Mouse (Mus musculus) lung, embryonic 15.5 days (tissue): ENCODE measurements around the gene Twnk. TPM values are rescaled to one million over a fixed set of nuclear protein-coding genes. Genes with fewer than 3 reads are reported as not detected.

ENCODE experiments used
- ATAC-seq: fragments of 200-750 bp; cut with Nextera tagmentation; 2 replicates; pipeline ENCODE4 v1.8.0; 2017; ENCODE audit warnings: moderate number of reproducible peaks, borderline replicate concordance; ENCODE audit not compliant: low FRiP score, low TSS enrichment; ENCODE audit errors: extremely low read depth
- H3K27ac ChIP-seq: fragments of 300-500 bp; sonication (generic); 2 replicates; pipeline ENCODE4 v1.5.1; 2015; ENCODE audit warnings: moderate library complexity, mild to moderate bottlenecking, inconsistent platforms
- H3K27me3 ChIP-seq: fragments of 300-500 bp; sonication (generic); 2 replicates; pipeline ENCODE4 v1.6.1; 2015; ENCODE audit warnings: inconsistent platforms
- H3K36me3 ChIP-seq: fragments of 300-500 bp; sonication (generic); 2 replicates; pipeline ENCODE4 v1.6.1; 2015; ENCODE audit warnings: inconsistent platforms
- H3K4me1 ChIP-seq: fragments of 300-500 bp; sonication (generic); 2 replicates; pipeline ENCODE4 v1.6.1; 2015; ENCODE audit warnings: inconsistent platforms
- H3K4me2 ChIP-seq: fragments of 300-500 bp; sonication (generic); 2 replicates; pipeline ENCODE4 v1.6.1; 2015; ENCODE audit warnings: inconsistent platforms, mild to moderate bottlenecking, moderate library complexity
- H3K4me3 ChIP-seq: fragments of 300-500 bp; sonication (generic); 2 replicates; pipeline ENCODE4 v1.5.1; 2015; ENCODE audit warnings: mild to moderate bottlenecking, inconsistent platforms
- H3K9ac ChIP-seq: fragments of 300-500 bp; sonication (generic); 2 replicates; pipeline ENCODE4 v1.6.1; 2015; ENCODE audit warnings: inconsistent platforms
- H3K9me3 ChIP-seq: fragments of 300-500 bp; sonication (generic); 2 replicates; pipeline ENCODE4 v1.6.1; 2016; ENCODE audit warnings: inconsistent platforms
- whole genome bisulfite sequencing: fragments of 180-500 bp; shearing (Covaris S2); methylation state at CpG from one replicate; pipeline ENCODE4 v1.1.7; 2015; 5-methylcytosine and 5-hydroxymethylcytosine counted together
- polyA plus RNA-seq: library from polyadenylated mRNA; unstranded; fragments of >200 nt; fragmentation: Nextera tagmentation; extraction: Ambion mirVana; gene quantifications from 2 replicates; pipeline ENCODE4 v1.2.1, GENCODE M21; 2015

Twnk gene
- polyA plus RNA-seq = 17.8 and 20.8 TPM in 2 replicates

DNA sequence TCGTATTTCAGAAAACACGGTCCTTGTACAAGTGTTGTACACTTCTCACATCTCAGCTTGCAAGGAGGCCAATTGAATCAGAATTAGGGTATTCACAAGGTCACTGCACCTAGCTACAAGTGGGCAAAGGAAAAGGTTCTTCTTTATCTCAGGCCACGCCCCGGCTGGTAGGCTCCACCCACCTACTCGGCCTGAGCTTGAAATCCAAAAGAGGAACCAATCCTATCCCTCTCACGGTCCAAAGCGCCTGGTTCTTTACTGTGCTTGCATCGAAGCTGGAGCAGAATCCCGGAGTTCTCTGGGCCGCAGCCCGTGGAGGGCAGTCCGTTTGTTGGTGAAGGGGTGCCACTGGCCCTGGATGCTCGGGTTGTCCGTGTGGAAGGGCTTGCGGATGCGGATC lies at the start of gene Twnk:
Gene Twnk (plus strand): TSS at position 220 of the 400 bp plus-strand sequence.
- Histone ChIP-seq H3K4me1 (peaks cover 26% of the 10 kb centered on the region), H3K27ac (peak within 1 kb of the TSS; percentile 82), H3K4me3 (peak within 1 kb of the TSS; percentile 92), H3K9me3 (no peaks in the 10 kb centered on the region), H3K9ac (peak within 1 kb of the TSS; percentile 75), H3K36me3 (peaks cover 25% of the 10 kb centered on the region), H3K4me2 (peak within 1 kb of the TSS; percentile 93), H3K27me3 (no peaks in the 10 kb centered on the region)
- ATAC-seq = no peak
- WGBS = 10% methylated on average over 16 of the region's 16 CpGs

DNA sequence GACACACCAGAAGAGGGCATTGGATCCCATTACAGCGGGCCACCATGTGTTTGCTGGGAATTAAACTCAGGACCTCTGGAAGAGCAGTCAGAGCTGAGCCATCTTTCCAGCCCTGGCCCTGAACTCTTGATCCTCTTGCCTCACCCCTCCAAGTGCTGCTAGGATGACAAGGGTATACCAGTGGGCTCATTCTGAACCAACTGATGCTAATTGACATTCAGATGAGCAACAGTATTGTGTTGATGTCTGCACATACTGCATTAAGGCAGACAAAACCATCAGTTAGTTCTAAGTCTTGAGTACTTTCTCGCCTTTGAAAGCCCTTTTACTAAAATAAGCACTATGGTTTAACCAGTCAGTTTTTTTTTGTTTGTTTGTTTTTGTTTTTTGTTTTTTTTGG lies 45.8 kb upstream of the Twnk start:
- Histone ChIP-seq H3K4me2 (no peak overlapping the region), H3K9me3 (no peaks in the 10 kb centered on the region), H3K9ac (no peak overlapping the region), H3K4me3 (no peak overlapping the region), H3K4me1 (no peaks in the 10 kb centered on the region), H3K27ac (no peak overlapping the region), H3K27me3 (no peaks in the 10 kb centered on the region), H3K36me3 (peaks cover 71% of the 10 kb centered on the region)
- WGBS = 99% methylated on average over 2 of the region's 2 CpGs
- ATAC-seq = no peak

DNA sequence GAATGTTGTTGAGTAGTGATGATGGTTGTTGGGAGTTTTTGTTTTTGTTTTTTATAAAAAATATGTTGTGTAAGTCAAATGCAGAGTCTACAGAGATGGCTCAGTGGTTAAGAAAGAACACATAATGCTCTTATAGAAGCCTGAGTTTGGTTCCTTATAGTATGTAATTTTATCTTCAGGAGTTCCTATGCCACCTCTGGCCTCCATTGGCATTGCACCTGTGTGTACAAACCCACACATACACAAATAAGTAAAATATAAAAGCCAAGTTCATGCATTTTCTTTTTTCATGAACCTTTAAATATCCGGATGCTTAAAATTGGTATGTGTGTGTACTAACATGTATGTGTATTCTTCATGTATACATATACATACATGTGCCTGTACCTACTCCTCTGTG lies 39.5 kb upstream of the Twnk start:
- no peak overlapping the region for H3K4me2 ChIP-seq
- peaks cover 77% of the 10 kb centered on the region for H3K36me3 ChIP-seq
- no peak overlapping the region for H3K9ac ChIP-seq
- no peaks in the 10 kb centered on the region for H3K27me3 ChIP-seq
- H3K9me3 ChIP-seq = no peaks in the 10 kb centered on the region
- no peak overlapping the region for H3K4me3 ChIP-seq
- H3K4me1 ChIP-seq = no peaks in the 10 kb centered on the region
- ATAC-seq = no peak
- H3K27ac ChIP-seq = no peak overlapping the region
- 97% methylated on average over 1 of the region's 1 CpGs for WGBS

DNA sequence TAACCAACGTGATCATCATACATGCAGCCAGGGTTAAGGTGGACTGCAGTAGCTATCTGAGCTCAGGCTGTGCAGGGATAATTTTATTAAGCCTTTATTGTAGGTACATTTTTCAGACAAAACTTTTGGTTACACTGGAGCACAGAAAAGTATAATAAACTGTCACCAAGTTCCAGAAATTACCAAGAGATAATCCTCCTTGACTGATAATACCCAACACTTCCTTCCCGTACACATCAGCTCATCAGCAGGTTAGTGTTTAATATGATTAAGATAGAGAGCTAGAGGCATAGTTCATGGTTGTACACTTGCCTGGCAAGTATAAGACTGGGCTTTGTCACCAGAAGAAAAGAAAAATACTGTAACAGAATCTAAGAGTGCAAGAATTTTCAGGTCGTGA lies 37.1 kb upstream of the Twnk start:
- H3K27me3 ChIP-seq = no peaks in the 10 kb centered on the region

DNA sequence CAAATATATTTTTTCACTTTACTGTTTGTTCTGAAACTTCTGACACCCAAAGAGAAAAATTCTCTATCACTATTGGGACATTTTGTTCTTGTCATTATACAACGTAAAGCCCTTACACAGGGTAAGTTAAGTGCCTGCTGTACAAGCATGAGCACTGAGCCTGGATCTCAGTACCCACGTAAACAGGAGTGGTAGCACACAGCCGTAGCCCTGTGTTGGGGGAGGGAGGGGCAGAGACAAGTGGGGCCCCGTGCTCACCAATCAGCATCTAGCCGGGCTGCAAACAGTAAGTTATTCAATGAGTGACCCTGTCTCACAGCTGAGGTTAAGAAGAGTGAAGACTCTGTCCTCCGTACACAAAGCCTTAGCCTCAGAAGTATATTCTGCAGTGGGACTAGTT lies 28.8 kb upstream of the Twnk start:
- Histone ChIP-seq H3K9ac (no peak overlapping the region), H3K4me2 (no peak overlapping the region), H3K4me3 (no peak overlapping the region), H3K27me3 (no peaks in the 10 kb centered on the region), H3K27ac (no peak overlapping the region), H3K36me3 (peaks cover 92% of the 10 kb centered on the region), H3K9me3 (no peaks in the 10 kb centered on the region), H3K4me1 (no peaks in the 10 kb centered on the region)
- no peak for ATAC-seq
- 78% methylated on average over 6 of the region's 6 CpGs for WGBS

More for the DNA sequence above, 37.1 kb upstream of the Twnk start:
- Histone ChIP-seq H3K4me1 (no peaks in the 10 kb centered on the region), H3K36me3 (peaks cover 86% of the 10 kb centered on the region), H3K9ac (no peak overlapping the region), H3K4me3 (no peak overlapping the region), H3K4me2 (no peak overlapping the region), H3K27ac (no peak overlapping the region), H3K9me3 (no peaks in the 10 kb centered on the region)
- WGBS = 68% methylated on average over 3 of the region's 3 CpGs
- no peak for ATAC-seq

DNA sequence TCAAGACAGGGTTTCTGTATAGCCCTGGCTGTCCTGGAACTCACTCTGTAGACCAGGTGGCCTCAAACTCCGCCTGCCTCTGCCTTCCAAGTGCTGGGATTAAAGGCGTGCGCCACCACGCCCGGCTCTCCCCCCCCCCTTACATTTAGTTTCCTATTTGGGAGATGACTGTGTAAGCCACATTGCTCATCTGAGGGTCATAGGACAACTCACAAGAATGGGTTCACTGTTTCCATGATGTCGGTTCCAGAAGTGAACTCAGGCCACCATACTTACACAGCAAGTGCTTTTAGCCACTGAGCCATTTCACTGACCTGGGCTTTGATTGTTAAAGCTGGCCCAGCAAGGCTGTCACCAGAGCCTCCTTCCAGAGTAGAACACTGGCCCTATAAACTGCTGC lies 28.3 kb upstream of the Twnk start:
- Histone ChIP-seq H3K4me2 (no peak overlapping the region), H3K9me3 (no peaks in the 10 kb centered on the region), H3K36me3 (peaks cover 93% of the 10 kb centered on the region), H3K4me1 (no peaks in the 10 kb centered on the region), H3K27me3 (no peaks in the 10 kb centered on the region), H3K9ac (no peak overlapping the region), H3K27ac (no peak overlapping the region), H3K4me3 (no peak overlapping the region)
- WGBS = 92% methylated on average over 6 of the region's 6 CpGs
- ATAC-seq = no peak

DNA sequence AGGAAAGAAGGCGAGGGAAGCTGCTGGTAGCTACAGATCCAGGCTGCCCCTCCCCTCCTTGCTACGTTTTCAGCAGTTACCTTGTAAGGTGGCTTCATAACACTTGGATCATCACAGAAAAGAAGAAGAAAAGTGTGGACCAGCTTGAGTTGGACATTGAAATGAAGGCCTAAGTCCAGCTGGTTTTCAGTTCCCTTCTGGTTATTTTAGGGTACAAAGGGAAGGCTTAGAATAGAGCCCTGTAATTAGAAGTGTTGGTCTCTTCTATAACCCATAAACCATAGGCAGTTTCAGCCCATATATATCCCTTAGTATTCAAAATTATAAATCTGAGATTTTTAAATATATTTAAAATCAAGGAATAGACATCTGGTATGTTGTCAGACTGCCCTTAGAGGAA lies 24.7 kb upstream of the Twnk start:
- H3K36me3 ChIP-seq = peaks cover 61% of the 10 kb centered on the region
- no peak overlapping the region for H3K4me3 ChIP-seq
- H3K9me3 ChIP-seq = no peaks in the 10 kb centered on the region
- H3K27me3 ChIP-seq = no peaks in the 10 kb centered on the region
- no peak overlapping the region for H3K9ac ChIP-seq
- ATAC-seq = no peak
- H3K4me1 ChIP-seq = no peaks in the 10 kb centered on the region
- WGBS = 75% methylated on average over 2 of the region's 2 CpGs
- H3K27ac ChIP-seq = no peak overlapping the region
- H3K4me2 ChIP-seq = no peak overlapping the region

DNA sequence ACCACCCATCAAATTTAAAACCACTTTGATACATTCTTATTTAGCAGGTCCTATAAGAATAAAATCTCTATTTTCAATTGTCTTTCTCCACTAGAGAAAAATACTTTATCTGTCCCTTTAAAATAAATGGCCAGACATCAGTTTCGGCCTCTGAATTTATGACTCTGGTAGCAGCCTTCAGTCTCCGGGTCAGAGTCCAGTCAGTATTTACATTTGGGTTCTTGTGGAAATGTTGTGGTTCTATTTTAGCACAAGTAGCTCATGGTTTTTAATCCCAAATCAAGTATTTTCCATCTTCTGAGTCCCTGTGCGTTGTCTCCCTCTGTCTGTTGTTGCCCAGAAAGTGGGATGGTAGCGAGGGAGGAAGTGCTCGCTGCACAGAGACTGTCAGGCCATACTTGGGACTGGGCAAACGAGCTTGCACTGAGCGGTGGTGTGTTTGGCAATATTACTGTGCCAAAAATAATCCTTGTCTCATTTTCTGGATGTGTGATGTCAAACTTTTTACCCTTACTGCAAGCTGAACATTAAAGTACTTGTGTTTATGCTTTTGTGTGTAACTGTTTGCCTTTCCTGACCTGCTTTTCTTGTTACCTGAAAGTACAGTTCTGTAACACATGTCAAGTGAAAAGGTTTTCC lies 22.9 kb upstream of the Twnk start:
- Histone ChIP-seq H3K4me1 (no peaks in the 10 kb centered on the region), H3K36me3 (peaks cover 43% of the 10 kb centered on the region), H3K9ac (no peak overlapping the region), H3K4me3 (no peak overlapping the region), H3K27me3 (no peaks in the 10 kb centered on the region), H3K27ac (no peak overlapping the region), H3K4me2 (no peak overlapping the region), H3K9me3 (no peaks in the 10 kb centered on the region)
- no peak for ATAC-seq
- WGBS = 74% methylated on average over 7 of the region's 7 CpGs

DNA sequence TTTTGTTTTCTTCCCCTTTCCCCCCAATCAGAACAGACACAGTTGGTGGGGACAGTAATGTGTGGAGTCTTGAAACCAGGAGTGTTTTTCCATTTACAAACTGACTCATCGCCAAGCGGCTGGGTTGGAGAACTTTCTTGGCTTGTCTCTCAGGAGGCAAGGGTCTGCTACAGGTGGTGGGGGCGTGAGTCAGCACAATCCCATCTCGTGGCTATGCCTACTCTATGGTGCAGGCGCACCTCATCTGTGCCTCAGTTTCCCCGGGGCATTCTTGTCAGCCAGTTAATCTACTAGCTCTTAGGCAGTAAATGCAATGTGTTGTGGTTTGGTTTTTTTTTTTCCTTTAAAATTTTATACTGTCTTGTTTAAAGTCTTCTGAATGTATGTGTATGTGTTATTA lies 22.1 kb upstream of the Twnk start:
- H3K9ac ChIP-seq = no peak overlapping the region
- H3K4me3 ChIP-seq = no peak overlapping the region
- H3K36me3 ChIP-seq = peaks cover 36% of the 10 kb centered on the region
- 0 out of 2 replicates have a peak, but pooled peaks cover 3% of the 10 kb centered on the region for H3K4me1 ChIP-seq
- H3K9me3 ChIP-seq = no peaks in the 10 kb centered on the region
- H3K27me3 ChIP-seq = no peaks in the 10 kb centered on the region
- H3K27ac ChIP-seq = no peak overlapping the region
- no peak for ATAC-seq
- no peak overlapping the region for H3K4me2 ChIP-seq
- WGBS = 86% methylated on average over 6 of the region's 6 CpGs

DNA sequence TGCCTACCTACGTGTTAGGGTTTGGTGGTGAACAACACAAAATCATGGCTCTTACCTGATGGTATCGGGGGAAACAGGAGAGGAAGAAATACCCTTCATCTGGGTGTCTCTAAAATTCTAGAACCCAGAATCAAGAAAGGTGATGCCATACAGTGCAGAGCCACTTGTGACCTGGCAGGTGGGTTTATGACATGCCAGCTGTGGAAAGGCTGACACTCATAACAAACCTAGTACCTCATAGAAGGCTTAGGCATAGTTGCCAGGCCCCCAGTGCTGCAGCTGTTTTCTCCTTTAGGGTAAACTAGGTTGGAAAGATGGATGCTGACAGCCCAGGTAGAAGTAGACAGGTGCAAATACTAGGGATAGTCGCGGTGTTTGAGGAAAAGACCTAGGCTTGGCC lies 21.0 kb upstream of the Twnk start:
- Histone ChIP-seq H3K4me1 (peaks cover 11% of the 10 kb centered on the region), H3K4me3 (no peak overlapping the region), H3K9me3 (no peaks in the 10 kb centered on the region), H3K27ac (no peak overlapping the region), H3K27me3 (no peaks in the 10 kb centered on the region), H3K9ac (no peak overlapping the region), H3K4me2 (no peak overlapping the region), H3K36me3 (peaks cover 27% of the 10 kb centered on the region)
- 89% methylated on average over 4 of the region's 4 CpGs for WGBS
- no peak for ATAC-seq

DNA sequence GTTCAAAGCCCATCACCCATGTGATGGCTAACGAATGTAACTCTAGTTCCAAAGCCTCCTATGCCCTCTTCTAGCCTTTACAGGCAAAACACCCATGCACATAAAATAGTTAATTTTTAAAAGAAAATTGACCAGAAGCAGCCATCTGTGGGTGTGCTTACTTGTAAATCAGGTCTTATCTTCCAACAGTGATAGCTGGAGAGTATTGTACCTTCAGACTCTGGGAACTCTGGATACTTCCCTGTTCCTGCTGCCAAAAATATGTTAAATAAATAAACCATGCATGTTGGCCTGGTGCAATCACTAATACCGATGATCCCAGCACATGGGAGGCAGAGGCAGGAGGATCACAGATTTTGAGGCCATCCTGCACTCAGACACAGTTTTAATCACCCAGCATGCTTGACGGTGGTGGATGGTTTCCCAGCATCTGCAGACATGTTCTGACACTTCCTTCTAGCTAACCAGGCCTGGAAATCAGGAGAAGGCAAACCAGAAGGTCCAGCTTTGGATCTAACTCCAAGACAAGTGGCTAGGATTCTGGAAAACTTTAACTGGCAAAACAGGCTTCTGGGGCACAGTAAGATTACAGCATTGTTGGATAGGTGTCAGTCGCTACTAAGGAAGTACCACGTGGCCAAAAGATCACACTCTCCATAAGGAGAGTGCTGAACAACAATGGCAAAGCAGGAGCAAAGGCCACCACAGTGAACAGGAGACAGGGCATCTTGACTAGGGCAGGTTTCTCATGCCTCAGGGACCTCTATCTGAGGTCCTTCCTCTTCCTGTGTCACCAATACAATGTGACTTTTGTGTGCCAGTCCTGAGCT lies 20.1 kb upstream of the Twnk start:
- H3K9me3 ChIP-seq = no peaks in the 10 kb centered on the region
- no peak overlapping the region for H3K4me2 ChIP-seq
- 42% methylated on average over 5 of the region's 5 CpGs for whole genome bisulfite sequencing
- no peak for ATAC-seq
- H3K9ac ChIP-seq = no peak overlapping the region
- peaks cover 20% of the 10 kb centered on the region for H3K4me1 ChIP-seq
- no peak overlapping the region for H3K27ac ChIP-seq
- no peaks in the 10 kb centered on the region for H3K27me3 ChIP-seq
- H3K4me3 ChIP-seq = no peak overlapping the region
- peaks cover 19% of the 10 kb centered on the region for H3K36me3 ChIP-seq

DNA sequence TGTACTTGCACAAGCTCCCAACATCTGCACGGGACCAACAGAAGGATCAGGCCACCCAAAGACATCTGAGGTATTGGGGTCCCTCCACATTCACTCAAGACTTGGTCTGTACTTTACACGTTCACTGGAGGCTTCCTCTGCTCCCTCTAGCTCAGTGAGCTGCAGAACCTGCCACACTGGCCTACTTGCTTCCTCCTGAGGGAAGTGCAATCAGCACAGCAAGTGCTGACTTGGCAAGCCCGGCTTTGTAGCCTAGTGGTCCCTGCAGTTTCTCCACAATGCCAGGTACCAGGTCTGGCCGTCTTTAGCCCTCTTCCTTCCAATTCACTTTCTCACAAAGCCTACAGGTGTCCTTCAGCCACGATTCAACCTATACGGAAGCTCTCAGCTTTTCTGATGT lies 18.5 kb upstream of the Twnk start:
- peaks cover 34% of the 10 kb centered on the region for H3K4me1 ChIP-seq
- H3K27me3 ChIP-seq = no peaks in the 10 kb centered on the region
- H3K9ac ChIP-seq = no peak overlapping the region
- H3K4me2 ChIP-seq = no peak overlapping the region
- H3K36me3 ChIP-seq = peaks cover 5% of the 10 kb centered on the region
- no peak overlapping the region for H3K27ac ChIP-seq
- no peak for ATAC-seq
- no peak overlapping the region for H3K4me3 ChIP-seq
- no peaks in the 10 kb centered on the region for H3K9me3 ChIP-seq
- WGBS = 66% methylated on average over 6 of the region's 6 CpGs
